Mouse (Mus musculus) cerebellum, postnatal 10 days (tissue): ENCODE measurements at regions not wholly inside any gene's neighbourhood (a gene's known extent, or its start where the extent isn't known, plus 50 kb on each side); places are given as distances from the start of the nearest gene placed in this dataset.

Experiments
- DNase-seq, 2 experiments: peaks; one replicate each; pipeline ENCODE4 v3.0.0; 2021; ENCODE audit warnings: mixed read lengths in 2 of 2

GRCm38 (mm10) chr3:148658368-148658767, 332.0 kb downstream of the Adgrl2 start:
- no peak for DNase-seq

DNA sequence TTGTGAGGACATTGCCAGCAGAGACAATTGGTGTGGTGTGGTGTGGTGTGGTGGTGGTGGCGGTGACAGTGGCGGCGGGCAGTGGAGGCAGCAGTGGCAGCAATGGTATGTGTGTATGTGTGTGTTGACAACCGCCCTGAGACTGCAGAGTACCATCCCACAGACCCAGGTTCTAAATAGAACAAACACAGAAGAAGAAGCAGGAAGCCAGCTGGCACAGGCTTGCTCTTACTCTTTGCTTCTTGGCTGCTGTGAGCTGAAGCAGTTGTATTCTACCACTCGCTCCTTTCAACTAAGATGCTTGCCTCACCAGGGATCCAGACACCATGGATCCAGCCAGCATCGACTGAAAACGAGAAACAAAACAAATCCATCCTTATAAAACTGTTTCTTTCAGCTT, 334.2 kb downstream of the Adgrl2 start:
- peak in 1 of 2 experiments; percentile 7 for DNase-seq

GRCm38 (mm10) chr3:148650241-148650640, 340.1 kb downstream of the Adgrl2 start:
- no peak for DNase-seq

GRCm38 (mm10) chr3:148644924-148645323, 345.4 kb downstream of the Adgrl2 start:
- no peak for DNase-seq

- no peak for DNase-seq
Measured at GRCm38 (mm10) chr3:148641581-148641980, 348.8 kb downstream of the Adgrl2 start.

- DNase-seq: peak in 1 of 2 experiments; percentile 13
Measured at GRCm38 (mm10) chr3:148640680-148641101, 349.7 kb downstream of the Adgrl2 start.

GRCm38 (mm10) chr3:148635101-148635500, 355.3 kb downstream of the Adgrl2 start:
- no peak for DNase-seq

- DNase-seq: no peak
Measured at GRCm38 (mm10) chr3:148634352-148634751, 356.0 kb downstream of the Adgrl2 start.

GRCm38 (mm10) chr3:148633291-148633690, 357.1 kb downstream of the Adgrl2 start:
- DNase-seq: no peak

- DNase-seq: no peak
Measured at GRCm38 (mm10) chr3:148632449-148632848, 357.9 kb downstream of the Adgrl2 start.

DNA sequence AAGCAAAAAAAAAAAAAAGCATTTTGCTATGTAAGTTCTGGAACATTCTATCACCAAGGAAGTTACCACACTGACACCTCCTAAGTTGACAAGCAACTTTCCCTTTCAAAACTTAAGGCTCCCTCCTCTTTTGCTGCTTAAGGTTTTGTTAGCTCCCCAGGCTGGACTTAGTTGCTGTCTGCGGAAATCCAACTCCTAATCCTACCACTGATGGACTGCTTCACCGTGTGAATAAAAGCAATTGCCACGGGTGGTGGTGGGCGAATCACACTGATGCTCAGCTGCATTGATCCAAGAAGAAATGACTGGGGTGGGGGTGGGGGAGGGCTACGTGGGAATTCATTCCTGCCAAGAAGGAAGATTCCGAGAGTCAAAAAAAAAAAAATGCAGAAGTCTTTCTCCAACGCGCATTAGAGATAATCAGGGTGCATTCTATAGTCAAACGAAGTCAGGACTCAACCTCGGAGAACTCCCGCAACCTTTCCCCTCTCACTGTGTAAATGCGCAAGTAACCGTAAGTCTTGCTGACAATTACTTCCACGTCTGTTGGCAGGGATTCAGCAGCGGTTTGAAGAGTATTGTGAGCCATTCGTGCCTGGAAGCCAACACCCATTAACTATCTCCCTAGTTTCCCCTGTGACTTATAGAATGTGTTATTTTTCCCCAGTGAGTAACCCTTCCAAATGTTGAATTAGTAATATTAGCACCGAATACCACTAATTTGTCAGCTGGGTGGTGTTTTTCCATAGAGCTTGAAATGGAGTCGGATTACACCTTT, 358.8 kb downstream of the Adgrl2 start:
- DNase-seq: peak in 1 of 2 experiments; percentile 9

GRCm38 (mm10) chr3:148630865-148631264, 359.5 kb downstream of the Adgrl2 start:
- DNase-seq: peak; percentile 43 to 62

DNA sequence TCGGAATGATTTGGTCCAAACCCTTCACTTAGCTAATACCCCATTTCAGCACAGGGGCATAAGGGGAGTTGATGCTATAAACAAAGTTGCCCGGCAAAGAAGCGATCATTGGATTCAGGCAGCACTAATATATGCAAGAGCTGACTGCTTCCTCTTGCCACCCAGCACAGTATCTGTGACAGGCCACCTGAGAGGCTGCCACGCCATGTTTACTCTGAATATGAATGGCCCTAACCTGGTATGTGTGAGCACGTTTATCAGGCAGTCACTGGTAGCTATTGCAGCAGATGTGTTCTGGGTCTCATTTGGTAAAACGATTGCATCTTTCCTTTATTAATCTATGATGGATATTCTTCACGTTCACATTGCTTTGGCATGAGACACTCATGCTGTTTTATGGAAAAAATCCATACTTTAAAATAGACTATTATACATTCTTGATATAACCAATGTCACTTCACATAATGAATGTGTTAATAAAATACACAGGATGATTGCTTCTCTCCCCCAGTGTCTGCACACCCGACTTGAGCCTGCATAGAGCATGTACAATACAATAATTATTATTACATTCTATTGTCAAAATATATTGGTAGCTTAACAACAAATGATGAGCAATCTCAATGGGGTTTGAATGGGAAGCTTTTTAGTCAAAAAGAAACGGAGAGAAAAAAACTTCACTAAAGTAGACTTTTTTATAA, 375.2 kb downstream of the Adgrl2 start:
- no peak for DNase-seq

GRCm38 (mm10) chr3:148613443-148613842, 376.9 kb downstream of the Adgrl2 start:
- DNase-seq: peak in 1 of 2 experiments; percentile 11

GRCm38 (mm10) chr3:148603276-148603675, 387.1 kb downstream of the Adgrl2 start:
- DNase-seq: peak; percentile 52 to 62

DNA sequence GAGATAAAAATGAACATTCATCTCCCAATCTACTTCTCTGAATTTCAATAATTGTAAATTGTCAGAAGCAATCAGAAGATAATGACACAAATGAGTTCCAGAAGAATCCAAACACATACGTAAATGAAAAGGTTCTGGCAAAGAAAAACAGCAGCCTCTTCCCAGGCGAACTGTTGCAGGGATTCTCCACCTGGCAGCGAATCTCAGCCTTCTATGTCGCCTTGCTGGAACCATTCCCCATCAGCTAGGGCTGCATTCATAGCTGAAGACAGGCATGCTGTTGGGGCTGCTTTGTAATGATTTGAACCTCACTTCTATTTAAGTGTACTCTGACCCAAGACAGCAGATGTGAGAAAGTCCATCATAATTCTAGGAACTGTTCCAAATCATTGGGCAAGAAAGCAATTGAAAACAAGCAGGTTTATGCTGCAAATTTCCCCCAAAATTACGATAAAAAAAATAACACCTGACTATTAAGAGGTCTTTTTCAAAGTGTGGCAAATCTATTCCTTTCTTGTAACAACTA, 387.6 kb downstream of the Adgrl2 start:
- peak; percentile 59 to 65 for DNase-seq

GRCm38 (mm10) chr3:148595561-148595960, 394.8 kb downstream of the Adgrl2 start:
- no peak for DNase-seq

- no peak for DNase-seq
Measured at GRCm38 (mm10) chr3:148589556-148589955, 400.8 kb downstream of the Adgrl2 start.

- DNase-seq: no peak
Measured at GRCm38 (mm10) chr3:148575735-148576134, 414.6 kb downstream of the Adgrl2 start.

GRCm38 (mm10) chr3:148572493-148572892, 417.9 kb downstream of the Adgrl2 start:
- no peak for DNase-seq

DNA sequence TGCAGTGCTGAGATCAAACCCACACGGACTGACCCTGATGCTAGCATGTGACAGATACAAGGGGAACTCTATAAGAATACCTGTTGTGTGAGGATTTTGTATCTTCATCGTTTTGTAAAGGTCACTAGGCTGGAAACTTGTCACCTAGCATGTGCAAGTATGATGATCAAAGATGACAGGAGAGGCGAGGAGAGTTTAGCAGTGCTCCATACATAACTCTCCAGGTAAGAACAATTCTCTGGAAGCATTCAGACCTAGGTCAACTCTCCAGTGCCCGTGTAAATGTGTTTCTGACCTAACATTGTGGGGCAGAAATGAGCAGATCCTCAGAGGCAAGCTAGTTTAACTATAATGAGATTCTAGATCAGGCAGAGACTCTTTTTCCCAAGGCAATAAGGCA, 425.6 kb downstream of the Adgrl2 start:
- no peak for DNase-seq

DNA sequence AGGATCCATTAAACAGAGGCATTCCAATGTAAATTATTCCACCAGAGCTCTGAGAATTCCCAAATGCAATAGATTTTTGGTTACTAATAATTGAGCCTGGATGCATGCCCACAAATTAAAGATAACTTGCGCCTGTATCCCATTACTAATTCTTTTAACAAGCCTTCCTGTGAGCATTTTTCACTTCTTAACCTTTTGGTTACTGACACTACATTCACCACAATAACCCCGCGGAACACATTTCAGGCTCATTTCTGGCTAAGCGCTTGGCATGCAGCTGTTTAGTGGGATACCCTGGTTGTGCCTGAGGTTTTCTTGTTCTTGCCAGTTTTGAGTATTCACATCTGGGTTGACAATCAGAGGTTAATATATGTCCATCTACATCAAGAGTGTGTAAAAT, 429.1 kb downstream of the Adgrl2 start:
- no peak for DNase-seq

- no peak for DNase-seq
Measured at GRCm38 (mm10) chr3:148559752-148560460, 430.4 kb downstream of the Adgrl2 start.
